Mouse (Mus musculus) MEL (cell line): Measurements from ENCODE around the gene Nfkbie.

Experiments used
- CTCF ChIP-seq, 3 experiments: IDR thresholded peaks in 2 of 3; conservative IDR thresholded peaks in 1 of 3; 2 replicates each; pipeline ENCODE4 v1.5.1; 2011 to 2012; ENCODE audit warnings: low read length in 3 of 3, low read depth in 2 of 3, mild to moderate bottlenecking in 2 of 3, improper control_type of control experiment in 1 of 3, inconsistent platforms in 1 of 3, mixed read lengths in 1 of 3, moderate library complexity in 1 of 3; ENCODE audit not compliant: control insufficient read depth in 1 of 3, insufficient read depth in 1 of 3, poor library complexity in 1 of 3, severe bottlenecking in 1 of 3
- EP300 ChIP-seq, 2 experiments: IDR thresholded peaks; 2 replicates each; pipeline ENCODE4 v1.6.1; 2011; ENCODE audit warnings: improper control_type of control experiment in 2 of 2, low read length in 2 of 2, low read depth in 1 of 2, mild to moderate bottlenecking in 1 of 2
- MAX ChIP-seq: IDR thresholded peaks from 2 replicates; pipeline ENCODE4 v1.6.1; 2011; ENCODE audit warnings: low read length, improper control_type of control experiment
- MAZ ChIP-seq: IDR thresholded peaks from 2 replicates; pipeline ENCODE4 v1.6.1; 2012; ENCODE audit warnings: low read depth, mild to moderate bottlenecking, inconsistent platforms, low read length, improper control_type of control experiment
- TBP ChIP-seq: IDR thresholded peaks from 2 replicates; pipeline ENCODE4 v1.8.0; 2011; ENCODE audit warnings: low read depth, low read length, improper control_type of control experiment
- TCF12 ChIP-seq: IDR thresholded peaks from 2 replicates; pipeline ENCODE4 v1.6.1; 2014; ENCODE audit warnings: low read depth, mild to moderate bottlenecking, inconsistent platforms, low read length, improper control_type of control experiment, moderate library complexity

DNA sequence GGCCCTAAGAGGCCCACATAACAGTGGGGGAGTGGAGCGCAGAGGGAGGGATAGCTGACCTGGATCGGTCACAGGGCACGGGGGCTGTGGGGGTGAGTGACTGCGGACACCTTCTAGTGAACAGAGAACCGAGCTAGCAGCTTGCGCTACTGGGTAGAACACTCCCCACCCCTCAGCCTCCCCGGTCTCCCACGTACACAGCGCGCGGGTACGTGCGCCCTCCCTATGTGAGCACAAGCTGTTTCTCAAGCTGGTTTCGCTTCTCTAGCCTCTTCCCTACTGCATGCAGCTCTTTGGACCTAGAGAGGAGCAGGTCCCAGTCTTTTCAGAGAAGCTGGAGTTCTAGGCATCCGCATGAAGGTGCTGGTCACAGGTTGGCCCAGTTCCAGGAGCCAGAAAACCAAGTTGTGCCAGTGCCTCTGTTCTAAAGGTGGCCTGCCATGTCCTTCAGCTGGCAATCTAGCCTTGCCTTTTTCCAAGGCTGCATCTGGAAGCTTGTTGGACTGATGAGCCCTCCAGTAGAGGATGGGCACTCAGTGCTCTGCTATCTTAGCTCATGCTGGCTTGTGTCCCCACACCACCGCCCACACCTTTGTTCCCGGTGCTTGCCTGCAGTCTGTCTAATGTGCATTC is 18.7 kb downstream of the Nfkbie start:
- TF ChIP-seq TCF12 (no peak), EP300 (IDR thresholded peaks at IDR 0.05; ENCODE audit: low read depth in 1 of 2, low read length in 2 of 2) (no peak), CTCF (IDR thresholded peaks at IDR 0.05 in 2 of 3, conservative IDR thresholded peaks at IDR 0.05 in 1 of 3; ENCODE audit: control insufficient read depth in 1 of 3, insufficient read depth in 1 of 3, low read depth in 2 of 3, low read length in 3 of 3, poor library complexity in 1 of 3, severe bottlenecking in 1 of 3) (no peak), MAZ (no peak), MAX (no peak; the same call in 1 of the 2 replicates), TBP (no peak)
